Mouse (Mus musculus): ENCODE results near the gene Cyren. TPM values are rescaled to one million over a fixed set of nuclear protein-coding genes. Genes with fewer than 3 reads are reported as not detected.

Cyren gene
- polyA plus RNA-seq, 1 experiment from 2014 or later: 5.7 TPM

- WGBS (ENCODE audit: insufficient replicate concordance): 90% methylated on average over 7 of the region's 7 CpGs
- H3K36me3 ChIP-seq (ENCODE audit: control insufficient read depth, insufficient read depth): peaks cover 32% of the 10 kb centered on the region
Measured at GRCm38 (mm10) chr6:34884724-34885123, 6.9 kb upstream of the Cyren start.

DNA sequence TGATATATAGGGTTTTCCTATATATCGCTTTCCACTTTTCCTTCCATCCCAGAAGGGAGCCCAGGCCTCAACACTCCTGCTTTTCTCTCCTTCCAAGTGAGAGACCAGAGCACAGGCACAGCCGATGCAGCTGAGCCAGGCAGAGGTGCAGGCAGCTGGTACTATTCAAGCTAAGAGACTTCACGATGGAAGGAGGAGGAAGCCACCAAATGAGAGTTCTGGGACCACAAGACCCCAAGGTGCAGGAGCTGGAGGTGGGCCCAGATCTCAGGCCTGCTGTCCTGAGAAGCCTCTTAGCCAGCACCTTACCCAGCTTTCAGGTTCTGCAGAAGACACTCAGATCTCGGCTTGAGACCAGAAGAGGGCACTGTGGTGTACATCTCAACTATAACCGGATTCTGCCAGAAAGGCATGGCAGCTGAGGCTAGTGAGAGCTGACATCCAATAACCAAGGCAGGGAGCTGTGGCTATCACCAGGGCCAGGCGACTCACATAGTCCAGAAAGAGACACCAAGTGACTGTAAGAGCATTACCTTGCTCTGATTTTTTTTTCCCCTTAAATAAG, 2.1 kb upstream of the Cyren start:
- Histone ChIP-seq H3K4me1 (ENCODE audit: control insufficient read depth, low read depth, low read length) (peaks cover 35% of the 10 kb centered on the region), H3K9ac (ENCODE audit: low read depth, low read length) (no peak overlapping the region), H3K27me3 (ENCODE audit: control insufficient read depth, insufficient read depth, low read depth, low read length) (no peaks in the 10 kb centered on the region), H3K36me3 (ENCODE audit: control insufficient read depth, insufficient read depth) (peaks cover 13% of the 10 kb centered on the region), H3K9me3 (replicated peaks; ENCODE audit: control insufficient read depth, low read length) (no peaks in the 10 kb centered on the region), H3K4me2 (ENCODE audit: low read depth, low read length) (no peak overlapping the region), H3K27ac (ENCODE audit: low read length) (no peak overlapping the region), H3K4me3 (ENCODE audit: low read depth, low read length) (no peak overlapping the region)
- WGBS (ENCODE audit: insufficient replicate concordance): 55% methylated on average over 6 of the region's 6 CpGs
- ATAC-seq (ENCODE audit: low read depth): no peak

More at GRCm38 (mm10) chr6:34884724-34885123, 6.9 kb upstream of the Cyren start:
- Histone ChIP-seq H3K4me3 (ENCODE audit: low read depth, low read length) (no peak overlapping the region), H3K27ac (ENCODE audit: low read length) (no peak overlapping the region), H3K4me2 (ENCODE audit: low read depth, low read length) (no peak overlapping the region), H3K9ac (ENCODE audit: low read depth, low read length) (no peak overlapping the region), H3K9me3 (replicated peaks; ENCODE audit: control insufficient read depth, low read length) (no peaks in the 10 kb centered on the region), H3K27me3 (ENCODE audit: control insufficient read depth, insufficient read depth, low read depth, low read length) (no peaks in the 10 kb centered on the region), H3K4me1 (ENCODE audit: control insufficient read depth, low read depth, low read length) (no peaks in the 10 kb centered on the region)
- no peak for ATAC-seq (ENCODE audit: low read depth)

DNA sequence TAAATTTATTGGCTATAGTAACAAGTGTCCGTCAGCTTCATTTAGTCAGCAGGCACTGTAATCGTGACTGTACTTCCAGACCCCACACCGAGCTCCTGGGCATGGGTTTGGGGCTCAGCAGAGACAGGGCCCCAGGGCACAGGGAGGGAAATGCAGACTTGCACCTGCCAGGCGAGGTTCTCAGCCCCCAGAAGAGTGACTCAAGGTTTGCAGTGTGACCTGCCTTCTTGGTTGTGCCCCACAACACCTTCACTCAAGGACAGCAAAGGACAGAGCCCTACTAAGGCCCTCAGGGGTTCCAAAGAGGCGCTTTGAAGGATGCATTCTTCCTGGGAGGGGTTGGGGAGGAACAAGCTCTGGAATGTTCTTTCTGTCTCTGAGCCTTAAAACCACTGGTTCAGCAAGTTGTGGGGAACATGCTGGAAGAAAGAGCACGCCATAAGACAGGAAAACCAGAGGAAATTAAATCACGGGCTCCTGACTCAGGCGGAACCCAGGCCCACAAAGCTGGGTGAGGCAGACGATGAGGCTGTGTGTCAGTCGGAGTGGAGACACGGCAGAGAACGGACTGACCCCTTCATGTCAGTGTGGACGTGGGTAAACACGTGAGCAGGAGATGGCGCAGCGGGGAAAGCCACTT, 1.4 kb upstream of the Cyren start:
- Histone ChIP-seq H3K36me3 (ENCODE audit: control insufficient read depth, insufficient read depth) (peaks cover 13% of the 10 kb centered on the region), H3K4me1 (ENCODE audit: control insufficient read depth, low read depth, low read length) (peaks cover 42% of the 10 kb centered on the region), H3K9me3 (replicated peaks; ENCODE audit: control insufficient read depth, low read length) (no peaks in the 10 kb centered on the region), H3K9ac (ENCODE audit: low read depth, low read length) (no peak overlapping the region), H3K4me3 (ENCODE audit: low read depth, low read length) (no peak overlapping the region), H3K27ac (ENCODE audit: low read length) (no peak overlapping the region; the same call in 1 of the 2 replicates), H3K27me3 (ENCODE audit: control insufficient read depth, insufficient read depth, low read depth, low read length) (no peaks in the 10 kb centered on the region), H3K4me2 (ENCODE audit: low read depth, low read length) (no peak overlapping the region)
- no peak for ATAC-seq (ENCODE audit: low read depth)
- 81% methylated on average over 16 of the region's 16 CpGs for WGBS (ENCODE audit: insufficient replicate concordance)

DNA sequence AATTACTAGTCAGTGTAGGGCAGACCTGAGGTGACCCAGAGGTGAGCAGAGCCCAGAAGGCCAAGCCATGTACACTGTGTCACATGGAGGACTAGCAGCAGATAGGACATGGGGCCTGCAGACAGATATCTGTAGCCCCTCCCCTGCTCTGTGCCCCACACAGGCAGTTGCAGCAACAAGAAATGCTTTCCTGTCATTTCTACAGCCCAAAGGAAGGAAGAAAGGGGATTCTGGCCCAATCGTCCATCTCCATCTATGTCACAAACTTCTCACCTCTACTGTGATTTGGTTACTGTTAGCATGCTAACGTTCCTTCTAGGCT, 1.1 kb downstream of the Cyren start:
- Histone ChIP-seq H3K27ac (ENCODE audit: low read length) (peak overlapping the region; percentile 87), H3K4me1 (ENCODE audit: control insufficient read depth, low read depth, low read length) (peaks cover 48% of the 10 kb centered on the region), H3K9me3 (replicated peaks; ENCODE audit: control insufficient read depth, low read length) (no peaks in the 10 kb centered on the region), H3K4me3 (ENCODE audit: low read depth, low read length) (peak overlapping the region; percentile 75), H3K27me3 (ENCODE audit: control insufficient read depth, insufficient read depth, low read depth, low read length) (no peaks in the 10 kb centered on the region), H3K4me2 (ENCODE audit: low read depth, low read length) (peak overlapping the region; percentile 79), H3K36me3 (ENCODE audit: control insufficient read depth, insufficient read depth) (peaks cover 8% of the 10 kb centered on the region), H3K9ac (ENCODE audit: low read depth, low read length) (peak overlapping the region; percentile 90)
- peak; percentile 60 for ATAC-seq (ENCODE audit: low read depth)
- WGBS (ENCODE audit: insufficient replicate concordance): 3% methylated on average over 2 of the region's 2 CpGs

DNA sequence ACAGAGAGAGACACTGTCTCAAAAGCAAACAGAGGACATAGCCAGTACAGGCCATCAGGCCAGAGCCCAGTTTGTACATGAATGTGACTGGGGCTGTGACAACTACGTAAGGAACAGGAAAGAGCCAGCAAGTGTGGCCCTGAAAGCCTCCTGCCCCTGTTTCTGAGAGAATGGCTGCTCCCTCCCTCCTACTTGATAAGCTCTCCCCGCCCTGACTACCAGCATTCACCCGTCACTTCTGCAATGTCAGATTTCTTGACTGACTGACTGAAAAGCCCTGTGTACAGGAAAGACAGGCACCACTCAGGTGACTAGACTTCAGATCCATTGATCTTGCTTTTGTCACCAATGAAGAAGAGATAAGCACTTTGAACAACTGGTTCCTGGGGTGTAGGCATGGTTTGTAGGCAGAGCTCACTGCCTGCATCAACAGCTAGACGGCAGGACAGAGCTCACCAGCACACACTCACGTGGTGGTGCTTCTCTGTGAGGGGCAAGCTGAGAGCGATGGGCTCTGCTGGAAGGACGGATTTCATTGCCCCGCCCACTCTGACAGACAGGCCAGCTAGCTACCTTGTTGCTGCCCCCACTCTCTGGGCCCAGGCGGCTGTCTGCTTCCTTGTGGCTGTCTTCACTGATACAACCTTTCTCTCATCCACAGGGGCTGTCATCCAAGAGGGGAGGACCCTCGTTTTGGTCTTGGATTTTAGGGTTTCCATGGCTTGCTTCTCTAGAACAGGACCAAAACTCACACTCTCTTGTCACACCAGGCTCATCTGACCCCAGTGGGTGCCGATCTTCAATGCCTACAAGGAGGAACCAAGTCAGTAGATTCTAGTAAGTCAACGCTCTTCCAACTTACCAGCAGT, 1.7 kb downstream of the Cyren start:
- Histone ChIP-seq H3K4me3 (ENCODE audit: low read depth, low read length) (peak overlapping the region; percentile 7; the same call in 1 of the 2 replicates), H3K27ac (ENCODE audit: low read length) (peak overlapping the region; percentile 87), H3K9me3 (replicated peaks; ENCODE audit: control insufficient read depth, low read length) (no peaks in the 10 kb centered on the region), H3K36me3 (ENCODE audit: control insufficient read depth, insufficient read depth) (peaks cover 8% of the 10 kb centered on the region), H3K27me3 (ENCODE audit: control insufficient read depth, insufficient read depth, low read depth, low read length) (no peaks in the 10 kb centered on the region), H3K4me2 (ENCODE audit: low read depth, low read length) (peak overlapping the region; percentile 79), H3K4me1 (ENCODE audit: control insufficient read depth, low read depth, low read length) (peaks cover 48% of the 10 kb centered on the region), H3K9ac (ENCODE audit: low read depth, low read length) (peak overlapping the region; percentile 90)
- peak; percentile 25; the same call in 1 of the 2 replicates for ATAC-seq (ENCODE audit: low read depth)
- WGBS (ENCODE audit: insufficient replicate concordance): 13% methylated on average over 12 of the region's 12 CpGs

GRCm38 (mm10) chr6:34875268-34875761, 2.5 kb downstream of the Cyren start:
- Histone ChIP-seq H3K4me2 (ENCODE audit: low read depth, low read length) (peak overlapping the region; percentile 79), H3K9ac (ENCODE audit: low read depth, low read length) (peak overlapping the region; percentile 48), H3K4me3 (ENCODE audit: low read depth, low read length) (peak overlapping the region; percentile 27), H3K4me1 (ENCODE audit: control insufficient read depth, low read depth, low read length) (peaks cover 50% of the 10 kb centered on the region), H3K27me3 (ENCODE audit: control insufficient read depth, insufficient read depth, low read depth, low read length) (no peaks in the 10 kb centered on the region), H3K9me3 (replicated peaks; ENCODE audit: control insufficient read depth, low read length) (no peaks in the 10 kb centered on the region), H3K36me3 (ENCODE audit: control insufficient read depth, insufficient read depth) (peaks cover 3% of the 10 kb centered on the region; the same call in 1 of the 2 replicates), H3K27ac (ENCODE audit: low read length) (peak overlapping the region; percentile 87)
- no peak for ATAC-seq (ENCODE audit: low read depth)
- WGBS (ENCODE audit: insufficient replicate concordance): 23% methylated on average over 15 of the region's 15 CpGs

DNA sequence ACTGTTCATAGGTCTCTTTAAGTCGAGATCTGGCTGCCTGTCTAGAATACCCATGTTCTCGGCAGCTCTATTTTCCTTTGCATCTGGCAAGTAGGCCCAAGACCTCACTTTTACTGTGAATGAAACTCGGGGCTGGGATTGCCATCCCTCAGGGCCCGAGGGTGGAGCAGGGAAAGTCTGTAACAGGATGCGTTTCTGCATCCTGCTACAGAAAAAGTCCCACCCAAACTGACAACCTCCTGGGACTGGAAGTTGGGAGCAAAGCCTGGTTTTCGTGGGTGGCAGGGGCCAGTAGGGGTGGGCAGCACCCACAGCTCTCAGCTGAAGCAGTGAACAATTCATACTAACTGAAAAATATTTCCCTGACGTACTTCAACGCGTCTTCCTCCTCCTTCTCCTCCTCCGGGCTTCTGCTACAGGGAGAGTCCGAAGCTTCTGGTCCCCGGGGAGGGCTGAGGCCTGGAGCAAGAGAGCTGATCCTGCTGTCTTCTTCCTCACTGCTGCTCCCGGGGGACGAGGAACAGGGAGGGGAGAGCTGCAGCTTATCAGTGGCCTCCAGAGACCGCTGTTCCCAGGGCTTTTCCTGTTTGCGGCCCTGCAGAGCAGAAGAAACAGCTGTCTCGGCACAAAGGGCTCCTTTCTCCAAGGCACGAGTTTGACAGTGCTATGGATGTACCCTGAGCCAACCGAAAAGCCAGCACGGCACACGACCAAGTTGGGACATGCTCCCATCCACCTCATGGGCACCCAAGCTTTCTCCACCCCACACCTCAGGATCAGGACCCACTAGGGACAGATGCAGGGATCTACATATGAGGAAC, 3.5 kb downstream of the Cyren start:
- peak overlapping the region; percentile 79 for H3K4me2 ChIP-seq (ENCODE audit: low read depth, low read length)
- H3K4me3 ChIP-seq (ENCODE audit: low read depth, low read length): peak overlapping the region; percentile 27
- H3K36me3 ChIP-seq (ENCODE audit: control insufficient read depth, insufficient read depth): no peaks in the 10 kb centered on the region
- H3K9ac ChIP-seq (ENCODE audit: low read depth, low read length): peak overlapping the region; percentile 48
- peak; percentile 52 for ATAC-seq (ENCODE audit: low read depth)
- H3K4me1 ChIP-seq (ENCODE audit: control insufficient read depth, low read depth, low read length): peaks cover 60% of the 10 kb centered on the region
- H3K27ac ChIP-seq (ENCODE audit: low read length): peak overlapping the region; percentile 87
- no peaks in the 10 kb centered on the region for H3K27me3 ChIP-seq (ENCODE audit: control insufficient read depth, insufficient read depth, low read depth, low read length)
- 17% methylated on average over 21 of the region's 21 CpGs for WGBS (ENCODE audit: insufficient replicate concordance)
- no peaks in the 10 kb centered on the region for H3K9me3 ChIP-seq (replicated peaks; ENCODE audit: control insufficient read depth, low read length)

- no peak for ATAC-seq (ENCODE audit: low read depth)
- no peaks in the 10 kb centered on the region for H3K9me3 ChIP-seq (replicated peaks; ENCODE audit: control insufficient read depth, low read length)
- no peak overlapping the region for H3K4me3 ChIP-seq (ENCODE audit: low read depth, low read length)
- peaks cover 63% of the 10 kb centered on the region for H3K4me1 ChIP-seq (ENCODE audit: control insufficient read depth, low read depth, low read length)
- 76% methylated on average over 10 of the region's 10 CpGs for WGBS (ENCODE audit: insufficient replicate concordance)
- no peak overlapping the region for H3K9ac ChIP-seq (ENCODE audit: low read depth, low read length)
- H3K36me3 ChIP-seq (ENCODE audit: control insufficient read depth, insufficient read depth): no peaks in the 10 kb centered on the region
- H3K4me2 ChIP-seq (ENCODE audit: low read depth, low read length): no peak overlapping the region
- no peak overlapping the region for H3K27ac ChIP-seq (ENCODE audit: low read length)
- H3K27me3 ChIP-seq (ENCODE audit: control insufficient read depth, insufficient read depth, low read depth, low read length): no peaks in the 10 kb centered on the region
Measured at GRCm38 (mm10) chr6:34872871-34873270, 5.0 kb downstream of the Cyren start.

All from liver, embryonic 16.5 days (tissue).